Mouse (Mus musculus): Measurements from ENCODE around the gene Megf11.

Gene Megf11

DNA sequence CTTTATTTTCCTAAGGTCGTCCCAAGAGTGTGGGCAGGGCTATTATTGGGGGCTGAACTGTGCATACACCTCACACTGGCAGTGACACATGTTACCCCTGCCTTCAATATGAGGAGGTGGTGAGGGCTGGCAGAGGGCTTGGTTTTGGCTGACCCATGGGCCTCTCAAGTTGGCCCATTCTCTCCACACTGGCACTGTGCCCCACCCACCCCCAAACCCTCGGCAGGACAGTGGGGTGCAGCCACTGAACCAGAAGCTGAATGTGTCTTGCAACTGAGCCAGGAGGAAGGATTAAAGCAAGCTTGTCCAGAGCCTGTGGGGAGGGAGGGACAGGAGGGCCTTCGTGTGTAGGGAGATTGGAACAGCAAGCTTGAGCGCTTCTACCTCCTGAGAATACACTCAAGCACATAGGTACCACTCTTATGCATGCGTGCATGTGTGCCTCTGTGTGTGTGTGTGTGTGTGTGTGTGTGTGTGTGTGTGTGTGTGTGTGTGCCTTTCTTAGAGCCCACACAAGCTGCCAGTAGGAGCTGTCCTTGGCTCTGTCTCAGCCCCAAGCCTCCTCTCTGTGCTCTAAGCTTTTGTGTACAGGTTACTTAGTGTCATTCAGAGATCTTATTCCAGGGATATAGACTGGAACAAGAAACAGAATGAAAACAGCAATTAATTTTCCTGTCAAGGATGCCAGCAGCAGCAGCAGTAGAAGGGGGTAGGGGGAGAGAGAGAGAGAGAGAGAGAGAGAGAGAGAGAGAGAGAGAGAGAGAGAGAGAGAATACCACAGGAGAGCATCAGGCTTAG lies 236.3 kb downstream of the Megf11 start:
- POLR2A ChIA-PET, result interaction anchor here in 1 of 4 experiments (0.6 to 0.7 kb wide), 3 partner anchors 43 to 298 kb away, joined by 3 read pairs; no protein-coding TSS in a partner anchor
- CTCF ChIA-PET, result interaction anchor here in 2 of 4 experiments (0.6 to 0.7 kb wide), 2 partner anchors 108 to 274 kb away, joined by 3 to 6 read pairs; no protein-coding TSS in a partner anchor

DNA sequence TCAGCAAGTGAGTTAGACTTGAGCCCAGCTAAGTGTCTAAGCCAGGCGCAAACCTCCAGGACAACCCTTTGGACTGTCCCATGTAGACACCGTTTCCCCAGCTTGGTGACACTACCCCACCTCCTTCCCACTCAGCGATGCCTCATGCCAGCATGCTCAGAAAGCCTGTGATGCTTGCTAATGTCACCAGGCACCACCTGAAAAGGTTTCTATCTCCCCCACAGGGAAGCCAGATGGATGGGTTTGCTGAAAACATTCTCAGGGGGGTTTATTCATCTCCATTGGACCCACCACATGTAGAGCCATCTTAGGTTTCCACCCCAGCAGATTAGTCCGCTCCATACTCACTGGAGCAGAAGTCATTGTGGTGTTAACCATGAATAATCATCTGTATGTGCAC lies 237.9 kb downstream of the Megf11 start:
- ChIA-PET CTCF (interaction anchor here in 1 of 4 experiments (0.5 kb wide), 1 partner anchor 13 kb away, joined by 4 read pairs; no protein-coding TSS in a partner anchor), POLR2A (no interaction called here)

DNA sequence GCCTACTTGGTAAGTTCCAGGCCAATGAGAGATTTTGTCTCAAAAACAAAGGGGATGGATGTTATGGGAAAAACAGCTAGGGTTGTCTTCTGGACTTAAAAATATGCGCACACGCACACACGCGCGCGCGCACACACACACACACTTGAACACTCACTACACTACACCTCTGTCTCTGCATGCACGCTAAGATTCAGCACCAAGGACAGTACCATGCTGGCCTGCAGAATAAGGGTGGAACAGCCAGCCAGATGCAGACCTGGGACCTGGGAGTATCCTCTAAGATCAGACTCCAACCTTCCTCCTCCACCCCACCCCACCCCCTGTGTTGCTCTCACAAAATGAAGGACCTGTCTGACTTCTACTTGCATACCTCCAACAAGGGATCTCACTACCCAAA lies 239.1 kb downstream of the Megf11 start:
- CTCF ChIA-PET, result no interaction called here
- POLR2A ChIA-PET, result interaction anchor here in 1 of 4 experiments (0.8 to 2.1 kb wide), 2 partner anchors 10 to 55 kb away, joined by 4 to 5 read pairs; no protein-coding TSS in a partner anchor

DNA sequence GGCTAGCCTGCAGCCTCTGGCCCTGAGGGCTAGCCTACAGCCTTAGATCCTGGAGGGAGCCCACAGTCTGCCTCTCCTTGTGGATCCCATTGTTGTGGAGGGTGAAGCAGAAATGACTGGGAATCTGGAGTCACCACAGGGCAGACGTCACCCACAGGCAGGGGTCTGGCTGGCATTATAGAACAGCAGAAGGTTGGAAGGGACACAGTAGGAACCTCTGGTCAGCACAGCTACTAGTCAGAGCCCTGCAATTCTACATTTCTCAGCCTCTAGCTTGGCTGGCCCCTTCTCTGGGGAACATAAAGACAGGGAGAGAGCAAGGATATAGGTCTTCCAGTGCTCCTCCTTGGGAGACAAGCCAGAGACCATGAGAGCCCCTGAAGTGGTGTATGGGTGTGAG lies 244.4 kb downstream of the Megf11 start:
- CTCF ChIA-PET, result no interaction called here
- POLR2A ChIA-PET, result interaction anchor here in 1 of 4 experiments (0.7 kb wide), 1 partner anchor 8 kb away, joined by 4 read pairs; no protein-coding TSS in a partner anchor

DNA sequence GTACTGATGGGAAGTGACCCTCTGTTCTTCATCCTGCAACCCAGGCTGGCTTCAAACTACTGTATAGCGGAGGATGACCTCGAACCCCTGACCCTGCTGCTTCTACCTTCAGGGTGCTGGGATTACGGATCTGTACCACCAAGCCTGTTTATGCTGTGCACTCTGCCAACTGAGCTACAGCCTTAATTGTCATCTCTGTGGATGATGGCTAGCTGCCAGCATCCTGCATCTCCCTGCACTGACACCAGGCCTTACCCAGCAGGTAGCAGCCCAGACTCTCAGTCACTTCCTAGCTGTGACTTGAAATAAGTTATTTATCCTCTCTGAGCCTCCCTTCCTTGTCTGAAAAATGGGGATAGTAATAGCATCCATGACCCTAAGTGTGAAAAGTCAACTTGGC lies 247.7 kb downstream of the Megf11 start:
- CTCF ChIA-PET, result no interaction called here
- POLR2A ChIA-PET, result interaction anchor here in 1 of 4 experiments (2.4 kb wide), 1 partner anchor 8 kb away, joined by 5 read pairs; no protein-coding TSS in a partner anchor

DNA sequence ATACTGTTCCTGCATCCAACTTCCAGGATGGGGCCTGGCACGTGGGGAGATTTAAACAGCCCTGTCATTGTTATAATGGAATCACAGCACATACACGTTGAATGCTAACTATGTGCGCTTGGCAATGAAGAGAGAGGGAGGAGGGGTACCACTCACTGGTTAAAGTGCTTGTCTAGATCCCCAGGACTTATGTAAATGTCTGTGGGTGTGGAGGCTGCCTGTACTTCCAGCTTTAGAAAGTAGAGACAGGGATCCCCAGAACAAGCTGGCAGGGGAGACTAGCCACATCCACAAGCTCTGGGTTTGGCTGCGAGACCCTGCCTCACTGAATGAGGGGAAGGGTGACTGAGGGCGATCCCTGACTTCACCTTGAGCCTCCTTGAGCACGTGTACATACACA lies 250.7 kb downstream of the Megf11 start:
- ChIA-PET POLR2A (interaction anchor here in 2 of 4 experiments (0.9 to 2.3 kb wide), 5 partner anchors 9 to 369 kb away, joined by 3 to 6 read pairs (median 3); no protein-coding TSS in a partner anchor), CTCF (no interaction called here)

DNA sequence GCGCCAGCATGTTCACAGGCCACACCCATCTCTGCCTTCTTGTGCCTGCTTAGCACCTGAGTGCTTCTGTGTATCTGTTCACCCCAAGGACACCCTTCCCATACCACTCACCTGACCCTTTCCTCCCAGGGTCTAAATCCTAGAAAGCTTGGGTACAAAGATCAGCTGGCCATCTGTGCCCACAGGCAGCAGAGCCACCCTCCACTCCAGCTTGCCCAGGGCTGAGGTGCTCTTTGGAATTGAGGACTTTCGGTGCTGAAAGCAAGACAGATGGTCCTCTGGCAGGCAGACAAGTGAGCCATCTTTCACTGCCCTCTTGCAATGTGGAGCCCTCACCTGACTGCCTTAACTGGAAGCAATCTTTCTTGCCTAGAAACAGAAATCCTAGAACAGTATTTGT lies 251.5 kb downstream of the Megf11 start:
- ChIA-PET CTCF (interaction anchor here in 1 of 4 experiments (0.9 kb wide), 1 partner anchor 9 kb away, joined by 3 read pairs; no protein-coding TSS in a partner anchor), POLR2A (interaction anchor here in 2 of 4 experiments (0.6 to 1.3 kb wide), 2 partner anchors 15 to 247 kb away, joined by 3 read pairs; no protein-coding TSS in a partner anchor)

DNA sequence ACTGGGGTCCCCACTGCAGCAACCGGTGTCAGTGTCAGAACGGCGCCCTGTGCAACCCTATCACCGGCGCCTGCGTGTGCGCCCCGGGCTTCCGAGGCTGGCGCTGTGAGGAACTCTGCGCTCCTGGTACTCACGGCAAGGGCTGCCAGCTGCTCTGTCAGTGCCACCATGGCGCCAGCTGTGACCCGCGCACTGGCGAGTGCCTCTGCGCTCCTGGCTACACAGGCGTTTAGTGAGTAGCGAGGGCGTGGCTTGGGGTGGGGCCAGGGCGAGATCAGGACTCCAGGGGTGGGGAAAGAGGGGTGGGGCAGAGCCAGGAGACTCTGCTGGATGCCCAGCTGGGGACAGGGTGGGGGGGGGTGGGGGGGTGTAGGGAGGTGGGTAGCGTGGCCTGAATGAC lies 252.8 kb downstream of the Megf11 start:
- POLR2A ChIA-PET, result interaction anchor here in 3 of 4 experiments (0.6 to 1.3 kb wide), 4 partner anchors 14 to 456 kb away, joined by 3 to 4 read pairs (median 3); no protein-coding TSS in a partner anchor
- CTCF ChIA-PET, result interaction anchor here in 1 of 4 experiments (0.6 to 1.2 kb wide), 3 partner anchors 277 to 635 kb away, joined by 3 to 6 read pairs (median 4); no protein-coding TSS in a partner anchor

DNA sequence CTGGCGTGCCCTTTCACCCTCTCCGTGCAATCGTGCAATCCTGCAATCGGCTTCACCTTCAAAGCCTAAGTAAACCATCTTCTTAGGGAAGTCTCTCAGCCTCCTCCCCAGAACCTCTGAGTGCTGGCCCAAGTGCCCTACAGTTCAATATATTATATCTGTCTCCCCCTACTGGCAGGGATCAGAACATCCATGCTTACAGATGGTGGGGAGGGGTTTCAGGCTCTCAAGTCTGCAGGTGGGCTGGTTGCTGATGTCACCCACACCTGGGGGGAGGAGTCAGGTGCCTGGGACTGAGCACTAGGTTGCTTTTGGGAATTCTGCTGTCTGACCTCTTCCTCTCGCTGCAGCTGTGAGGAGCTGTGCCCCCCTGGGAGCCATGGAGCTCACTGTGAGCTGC lies 254.2 kb downstream of the Megf11 start:
- ChIA-PET CTCF (interaction anchor here in 3 of 4 experiments (0.6 to 1.7 kb wide), 4 partner anchors 14 to 1129 kb away, joined by 3 to 7 read pairs (median 4); no protein-coding TSS in a partner anchor), POLR2A (interaction anchor here in 1 of 4 experiments (1.5 kb wide), 1 partner anchor 28 kb away, joined by 3 read pairs; no protein-coding TSS in a partner anchor)

DNA sequence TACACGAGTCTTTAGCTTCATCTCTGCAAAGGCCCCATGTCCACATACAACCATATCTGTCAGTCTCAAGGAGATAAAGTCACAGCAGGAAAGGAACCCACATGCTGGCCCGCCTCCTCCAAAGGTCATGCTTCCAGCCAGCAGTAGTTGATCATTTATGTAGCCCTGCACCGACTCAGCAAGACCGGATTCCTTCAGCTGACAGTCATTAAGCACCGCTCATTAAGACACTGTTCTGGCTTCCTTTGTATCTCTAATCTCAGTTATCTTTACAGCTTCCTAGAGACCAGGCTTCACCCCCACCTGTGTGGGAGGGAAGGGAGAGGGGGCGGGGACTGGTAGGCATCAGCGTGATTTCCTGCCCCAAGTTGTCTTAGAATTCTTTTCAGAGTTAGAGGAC lies 258.7 kb downstream of the Megf11 start:
- ChIA-PET POLR2A (interaction anchor here in 2 of 4 experiments (0.8 to 1.4 kb wide), 2 partner anchors 9 to 23 kb away, joined by 3 to 6 read pairs; no protein-coding TSS in a partner anchor), CTCF (no interaction called here)

DNA sequence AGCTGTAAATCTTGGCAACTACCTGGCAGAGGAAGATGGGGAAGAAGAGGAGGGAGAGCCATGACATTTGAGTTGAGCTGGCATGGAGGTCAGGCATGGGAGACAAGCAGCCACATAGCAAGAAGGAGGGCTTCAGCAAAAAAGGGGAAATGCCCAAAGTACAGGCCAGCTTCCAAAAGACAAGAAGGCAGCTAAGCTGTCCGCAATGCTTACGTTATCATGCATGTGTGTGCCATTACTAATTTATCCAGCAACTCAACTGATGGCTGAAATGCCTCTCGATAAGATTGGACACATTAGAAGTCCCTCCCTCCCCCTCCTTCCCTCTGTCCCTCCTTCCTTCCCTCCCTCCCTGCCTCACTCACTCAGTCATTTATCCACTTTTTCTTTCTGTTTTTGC lies 260.0 kb downstream of the Megf11 start:
- ChIA-PET CTCF (interaction anchor here in 2 of 4 experiments (0.5 to 0.6 kb wide), 4 partner anchors 51 to 479 kb away, joined by 3 to 5 read pairs (median 3); no protein-coding TSS in a partner anchor), POLR2A (interaction anchor here in 2 of 4 experiments (0.7 to 1.8 kb wide), 4 partner anchors 10 to 91 kb away, joined by 3 to 6 read pairs (median 4); no protein-coding TSS in a partner anchor)

DNA sequence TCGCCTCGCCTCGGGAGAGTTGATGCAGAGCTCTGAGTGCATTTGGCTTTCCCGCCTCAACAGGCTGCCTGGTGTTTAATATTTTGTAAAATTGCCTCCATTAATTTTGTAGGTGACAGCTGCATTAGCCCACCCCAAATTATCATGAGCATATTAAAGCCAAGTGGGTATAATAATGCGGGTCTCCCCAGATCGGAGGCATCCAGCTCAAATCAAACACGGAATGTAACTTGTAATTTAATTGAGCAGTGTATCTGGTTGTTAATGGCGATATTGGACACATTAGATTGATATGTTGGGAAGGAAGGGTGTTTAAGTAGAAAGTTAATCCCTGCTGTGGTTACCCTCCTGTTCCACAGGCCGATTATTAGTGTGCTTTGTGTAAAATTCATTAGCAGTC lies 264.0 kb downstream of the Megf11 start:
- POLR2A ChIA-PET, result interaction anchor here in 2 of 4 experiments (0.6 to 1.6 kb wide), 7 partner anchors 14 to 348 kb away, joined by 3 to 5 read pairs (median 3); no protein-coding TSS in a partner anchor
- CTCF ChIA-PET, result interaction anchor here in 1 of 4 experiments (0.6 kb wide), 1 partner anchor 302 kb away, joined by 3 read pairs; no protein-coding TSS in a partner anchor

DNA sequence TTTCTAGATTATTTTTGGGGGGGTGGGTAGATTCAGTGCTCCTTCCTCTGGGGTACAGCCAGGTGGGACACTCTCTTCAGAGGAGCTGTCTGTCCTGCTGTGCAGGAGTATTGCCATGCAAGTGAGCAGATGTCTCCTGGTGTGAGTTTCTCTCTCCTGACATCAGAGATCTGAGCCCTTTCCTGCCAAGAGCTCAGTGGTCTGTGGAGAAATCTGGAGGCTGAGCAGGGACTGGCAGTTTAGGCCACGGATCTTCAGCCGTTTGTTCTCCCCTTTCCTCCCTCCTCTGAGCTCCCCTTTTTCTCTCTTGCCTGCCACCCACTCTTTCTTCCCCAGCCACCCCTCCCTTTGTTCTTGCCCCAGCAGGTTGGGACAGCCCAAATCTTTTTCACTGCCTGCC lies 264.5 kb downstream of the Megf11 start:
- CTCF ChIA-PET, result no interaction called here
- POLR2A ChIA-PET, result interaction anchor here in 2 of 4 experiments (0.9 to 1.6 kb wide), 5 partner anchors 13 to 349 kb away, joined by 3 to 5 read pairs (median 3); no protein-coding TSS in a partner anchor

DNA sequence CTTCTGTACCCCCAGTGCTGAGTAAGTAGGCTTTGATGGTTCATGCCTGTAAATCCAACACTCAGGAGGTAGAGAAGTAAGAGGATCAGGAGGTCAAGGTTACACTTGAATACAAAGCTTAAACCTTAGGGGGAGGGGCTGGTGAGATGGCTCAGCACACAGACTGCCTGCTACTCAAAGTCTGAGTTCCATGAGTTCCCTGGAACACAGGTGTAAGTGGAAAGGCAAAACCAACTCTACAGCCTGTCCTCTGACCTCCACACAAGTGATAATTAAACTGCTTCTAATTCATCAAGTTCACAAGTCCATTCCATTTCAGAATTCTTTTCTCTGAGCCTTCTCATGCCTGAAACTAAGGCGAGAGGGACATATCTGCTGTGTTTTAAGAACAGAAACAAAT lies 265.8 kb downstream of the Megf11 start:
- CTCF ChIA-PET, result no interaction called here
- POLR2A ChIA-PET, result no interaction called here

DNA sequence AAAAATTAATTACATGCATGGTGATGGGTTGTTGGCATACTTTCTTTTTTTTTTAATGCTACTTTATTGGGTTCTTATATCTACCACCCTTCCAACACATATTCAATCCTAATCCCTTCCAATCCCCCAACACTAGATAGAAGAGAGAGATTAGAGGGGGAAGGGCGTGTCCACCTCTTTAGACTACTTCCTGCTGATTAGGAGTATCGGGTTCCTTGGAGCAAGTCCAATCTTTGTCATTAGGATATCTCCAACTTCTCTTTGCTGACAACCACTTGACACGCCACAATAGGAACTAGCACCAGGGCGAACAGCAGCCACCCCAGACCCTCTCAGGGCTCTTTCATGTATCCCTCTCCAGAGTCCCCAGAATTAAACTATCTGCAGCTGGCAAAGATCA lies 266.3 kb downstream of the Megf11 start:
- CTCF ChIA-PET, result no interaction called here

DNA sequence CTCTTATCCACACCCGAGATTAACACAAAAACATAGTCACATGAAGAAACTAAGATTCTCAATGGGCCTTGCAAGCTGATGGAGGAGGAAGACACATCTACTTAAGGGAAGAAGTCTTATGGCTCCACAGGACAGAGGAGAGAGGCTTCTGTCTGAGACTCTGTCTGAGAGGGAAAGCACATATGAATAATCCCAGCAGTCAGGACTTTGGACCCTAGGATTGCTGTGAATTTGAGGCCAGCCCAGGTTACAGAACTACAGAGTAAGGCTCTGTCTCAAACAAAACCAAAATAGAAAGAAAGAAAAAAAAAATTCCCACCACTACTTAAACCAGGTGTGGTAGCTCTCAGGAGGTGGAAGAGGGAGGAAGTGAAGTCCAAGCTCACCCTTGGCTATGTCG lies 266.7 kb downstream of the Megf11 start:
- POLR2A ChIA-PET, result interaction anchor here in 2 of 4 experiments (0.6 to 1.0 kb wide), 3 partner anchors 15 to 263 kb away, joined by 3 read pairs; no protein-coding TSS in a partner anchor
- CTCF ChIA-PET, result interaction anchor here in 1 of 4 experiments (1.3 kb wide), 1 partner anchor 16 kb away, joined by 3 read pairs; no protein-coding TSS in a partner anchor

More for the DNA sequence above, 266.3 kb downstream of the Megf11 start:
- POLR2A ChIA-PET, result interaction anchor here in 1 of 4 experiments (1.0 kb wide), 1 partner anchor 14 kb away, joined by 3 read pairs; no protein-coding TSS in a partner anchor

DNA sequence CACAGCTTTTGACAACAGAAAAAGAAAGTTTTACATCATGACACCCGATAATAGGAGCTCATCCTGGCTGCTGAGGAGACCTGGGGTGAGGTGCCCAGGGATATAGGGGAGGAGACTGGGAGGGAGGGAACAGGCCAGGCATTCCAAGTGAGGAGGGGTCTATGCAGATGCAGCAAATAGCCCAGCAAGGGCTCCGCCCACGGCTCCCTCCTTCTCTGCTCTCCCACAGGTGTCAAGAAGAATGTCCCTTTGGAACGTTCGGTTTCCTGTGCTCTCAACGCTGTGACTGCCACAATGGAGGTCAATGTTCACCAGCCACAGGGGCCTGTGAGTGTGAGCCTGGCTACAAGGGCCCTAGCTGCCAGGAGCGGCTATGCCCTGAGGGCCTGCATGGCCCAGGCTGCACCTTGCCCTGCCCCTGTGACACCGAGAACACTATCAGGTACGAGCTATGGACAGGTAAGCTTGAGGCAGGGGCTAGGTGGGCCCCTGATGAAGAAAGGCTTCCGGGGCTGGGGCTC lies 267.5 kb downstream of the Megf11 start:
- ChIA-PET CTCF (interaction anchor here in 2 of 4 experiments (0.6 to 1.3 kb wide), 3 partner anchors 13 to 778 kb away, joined by 3 to 4 read pairs (median 3); no protein-coding TSS in a partner anchor), POLR2A (interaction anchor here (0.6 to 1.0 kb wide), 8 partner anchors 13 to 264 kb away, joined by 3 to 4 read pairs (median 3); no protein-coding TSS in a partner anchor)

DNA sequence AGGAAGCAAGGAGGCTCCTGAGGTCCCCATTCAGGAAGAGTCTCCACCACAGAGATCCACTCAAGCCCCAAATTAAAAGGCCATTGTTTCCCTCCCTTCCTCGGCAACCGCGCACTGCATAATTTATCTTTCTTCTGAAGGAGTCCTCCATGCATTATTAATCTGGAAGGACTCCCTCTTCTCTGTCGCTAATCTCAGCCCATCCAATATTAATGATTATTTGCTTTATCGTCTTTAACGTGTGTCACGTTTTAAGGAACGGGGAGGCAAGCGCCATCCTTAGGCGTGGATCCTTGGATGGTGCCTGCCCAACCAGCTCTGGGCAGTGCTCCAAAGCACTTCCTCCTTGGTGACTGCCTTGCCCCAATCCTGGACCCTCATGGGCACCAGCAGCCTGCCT lies 269.3 kb downstream of the Megf11 start:
- POLR2A ChIA-PET, result interaction anchor here in 1 of 4 experiments (1.3 kb wide), 1 partner anchor 148 kb away, joined by 3 read pairs; no protein-coding TSS in a partner anchor
- CTCF ChIA-PET, result no interaction called here

DNA sequence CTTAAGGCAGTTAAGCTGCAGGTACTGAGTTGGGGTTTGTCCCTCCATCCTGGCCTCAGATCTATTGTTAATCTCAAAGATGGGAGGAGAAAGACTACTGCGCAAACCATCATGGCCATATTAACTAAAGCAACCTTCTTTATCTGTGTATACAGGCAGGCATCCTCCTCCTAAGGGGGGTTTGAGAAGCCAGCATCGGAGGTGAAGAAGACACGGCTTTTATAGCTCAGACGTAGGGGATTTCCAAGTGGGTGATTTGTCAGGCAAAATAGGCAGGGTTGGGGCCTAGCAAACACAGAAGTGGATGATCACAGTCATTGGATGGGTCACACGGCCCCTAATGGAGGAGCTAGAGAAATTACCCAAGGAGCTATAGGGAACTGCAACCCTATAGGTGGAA lies 271.2 kb downstream of the Megf11 start:
- CTCF ChIA-PET, result interaction anchor here in 1 of 4 experiments (0.6 kb wide), 1 partner anchor 341 kb away, joined by 3 read pairs; no protein-coding TSS in a partner anchor
- POLR2A ChIA-PET, result interaction anchor here in 1 of 4 experiments (0.6 kb wide), 1 partner anchor 14 kb away, joined by 3 read pairs; no protein-coding TSS in a partner anchor

All from embryonic stem cell, embryonic (primary cell).